Mouse (Mus musculus) cerebellum, postnatal 25 days (tissue): Measurements from ENCODE around the gene Trpm5.

Source experiments
- DNase-seq, 2 experiments: peaks; one replicate each; pipeline ENCODE4 v3.0.0; 2021; ENCODE audit warnings: mixed read lengths in 2 of 2

Gene Trpm5

GRCm38 (mm10) chr7:143038174-143038931, 56.1 kb downstream of the Trpm5 start:
- DNase-seq = no peak

DNA sequence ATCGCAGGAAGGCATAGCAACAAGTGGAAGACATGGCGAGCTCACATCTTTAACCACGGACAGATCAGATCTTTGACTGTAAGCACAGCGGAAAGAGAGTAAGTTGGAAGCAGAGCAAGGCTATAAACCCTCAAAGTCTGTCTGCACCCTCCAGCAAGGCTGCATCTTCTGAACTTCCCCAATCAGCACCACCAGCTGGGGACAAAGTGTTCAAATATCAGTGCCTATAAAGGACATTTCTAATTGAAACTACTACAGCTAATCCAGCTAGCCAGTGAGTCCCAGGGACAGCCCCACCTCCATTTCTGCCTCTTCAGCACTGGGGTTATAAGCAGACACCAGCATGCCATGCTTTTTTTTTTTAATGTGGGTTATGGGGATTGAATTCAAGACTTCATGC, 57.1 kb downstream of the Trpm5 start:
- no peak for DNase-seq

DNA sequence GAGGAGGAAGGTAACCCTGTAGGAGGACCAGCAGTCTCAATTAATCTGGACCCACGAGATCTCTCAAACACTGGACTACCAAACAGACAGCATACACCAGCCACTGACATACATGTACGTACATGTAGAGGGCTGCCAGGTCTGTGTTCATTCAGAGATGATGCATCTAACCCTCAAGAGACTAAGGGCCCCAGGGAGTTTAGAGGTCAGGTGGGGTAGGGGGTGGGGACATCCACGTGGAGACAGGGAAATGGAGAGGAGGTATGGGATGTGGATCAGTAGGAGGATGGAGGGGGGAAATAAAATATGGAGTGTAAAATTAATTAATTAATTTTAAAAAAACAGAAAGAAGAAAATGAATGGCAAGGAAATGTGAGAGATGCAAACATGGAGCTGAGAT, 57.7 kb downstream of the Trpm5 start:
- DNase-seq = no peak

GRCm38 (mm10) chr7:143034519-143035450, 59.7 kb downstream of the Trpm5 start:
- no peak for DNase-seq

- no peak for DNase-seq
Measured at GRCm38 (mm10) chr7:143034112-143034511, 60.3 kb downstream of the Trpm5 start.

GRCm38 (mm10) chr7:143033581-143033980, 60.9 kb downstream of the Trpm5 start:
- DNase-seq = peak; percentile 63 to 77

GRCm38 (mm10) chr7:143031816-143032215, 62.6 kb downstream of the Trpm5 start:
- no peak for DNase-seq

DNA sequence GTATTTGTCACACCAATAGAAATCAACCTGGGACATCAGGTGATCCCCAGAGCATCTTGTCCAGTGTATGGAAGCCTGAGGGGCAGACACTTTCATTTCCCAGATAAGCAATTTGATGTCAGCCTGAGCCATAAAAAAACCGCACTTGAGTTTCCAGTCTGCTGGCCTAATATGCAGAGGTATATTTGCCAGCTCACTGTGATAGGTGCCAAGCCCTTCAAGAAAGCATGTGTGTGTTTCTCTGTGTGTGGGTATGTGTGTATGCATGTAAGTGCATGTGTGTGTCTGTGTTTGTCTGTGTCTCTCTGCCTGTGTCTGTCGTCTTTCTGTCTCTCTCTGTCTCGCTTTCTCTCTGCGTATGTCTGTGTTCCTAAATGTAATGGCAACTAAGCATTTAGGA, 67.2 kb downstream of the Trpm5 start:
- DNase-seq = no peak

GRCm38 (mm10) chr7:143025496-143025895, 68.9 kb downstream of the Trpm5 start:
- no peak for DNase-seq

DNA sequence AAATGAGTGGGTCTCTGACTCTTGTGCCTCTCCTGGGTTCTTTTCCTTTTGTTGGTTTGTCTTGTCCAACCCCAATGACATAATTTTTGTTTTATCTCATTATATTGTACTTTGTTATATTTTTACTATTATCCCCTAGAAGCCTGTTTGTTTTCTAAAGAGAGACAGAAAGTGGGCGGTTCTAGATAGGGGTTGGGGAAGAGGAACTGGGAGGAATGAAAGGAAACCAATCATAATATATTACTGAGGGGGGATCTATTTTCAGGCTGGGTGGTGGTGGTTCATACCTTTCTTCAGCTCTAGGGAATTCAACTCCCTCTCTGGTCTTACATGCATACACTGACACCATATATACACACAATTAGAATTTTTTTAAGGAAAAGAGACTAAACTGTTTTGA, 70.1 kb downstream of the Trpm5 start:
- DNase-seq = no peak

DNA sequence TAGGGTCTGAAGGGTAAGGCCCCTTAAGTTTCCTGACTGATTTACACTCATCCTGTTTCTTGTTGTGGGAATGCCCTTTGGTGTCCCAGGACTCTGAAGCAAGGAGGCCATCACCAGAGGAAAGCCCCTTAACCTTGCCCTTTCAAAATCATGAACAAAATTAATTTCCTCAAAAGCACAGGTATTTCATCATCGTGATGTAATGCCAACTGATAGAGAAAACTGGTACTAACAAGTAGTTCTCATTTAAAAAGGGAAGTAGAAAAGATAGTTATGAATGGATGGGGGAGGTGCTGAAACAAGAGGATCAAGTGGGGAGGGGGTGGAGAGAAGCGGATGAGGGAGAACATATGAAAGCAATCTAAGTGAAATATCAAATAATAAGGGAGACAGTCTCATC, 70.9 kb downstream of the Trpm5 start:
- no peak for DNase-seq

DNA sequence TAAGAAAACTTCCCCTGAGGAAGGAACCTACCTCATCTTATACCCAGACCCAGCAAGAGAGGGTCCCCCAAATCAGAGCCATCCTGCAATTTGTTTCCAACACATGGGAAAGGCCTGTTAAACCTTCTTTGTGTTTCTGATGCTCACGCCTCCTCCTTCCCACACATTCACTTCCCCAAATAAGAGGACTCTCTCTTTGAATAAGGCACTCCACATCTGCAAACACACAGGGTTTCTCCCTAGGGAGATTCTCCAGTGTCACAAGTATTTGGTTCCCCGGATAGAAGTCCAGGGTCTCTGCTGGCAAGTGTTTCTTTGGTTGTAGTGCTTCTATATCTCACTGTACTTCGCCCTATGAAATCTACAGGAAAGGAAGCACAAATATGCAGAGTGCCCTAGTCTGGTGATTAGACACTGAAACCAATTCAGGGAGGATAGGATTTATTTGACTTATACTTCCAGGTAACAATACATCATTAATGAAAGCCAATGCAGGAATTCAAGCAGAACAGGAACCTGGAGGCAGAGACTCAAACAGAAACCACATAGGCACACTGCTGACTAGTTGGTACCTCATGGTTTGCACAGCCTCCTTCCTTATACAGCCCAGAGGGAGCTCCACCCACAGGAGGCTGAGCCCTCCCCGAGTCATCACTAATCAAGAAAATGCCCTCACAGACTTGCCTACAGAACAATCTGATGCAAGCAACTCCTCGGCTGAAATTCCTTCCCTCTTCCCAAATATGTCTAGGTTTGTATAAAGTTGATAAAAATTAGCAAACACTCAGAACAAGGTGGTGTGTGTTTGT, 72.9 kb downstream of the Trpm5 start:
- DNase-seq = no peak

- no peak for DNase-seq
Measured at GRCm38 (mm10) chr7:143020764-143021163, 73.7 kb downstream of the Trpm5 start.

DNA sequence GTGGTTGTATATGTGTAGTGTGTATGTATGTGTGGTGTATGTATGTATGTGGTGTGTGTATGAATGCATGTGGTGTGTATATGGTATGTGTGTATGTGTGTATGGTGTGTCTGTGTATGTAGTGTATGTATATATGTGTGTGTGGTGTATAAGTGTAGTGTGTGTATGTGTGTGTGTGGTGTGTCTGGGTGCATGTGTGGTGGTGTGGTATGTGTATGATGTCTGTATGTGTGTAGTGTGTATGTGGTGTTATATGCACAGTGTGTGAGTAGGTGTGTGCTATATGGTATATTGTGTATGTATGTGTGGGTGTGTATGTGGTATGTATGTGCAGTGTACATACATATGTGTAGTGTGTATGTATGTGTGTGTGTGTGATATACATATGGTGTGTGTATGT, 74.4 kb downstream of the Trpm5 start:
- no peak for DNase-seq
